Mouse (Mus musculus) liver, embryonic 11.5 days (tissue): ENCODE results near the gene Rora. TPM values are rescaled to one million over a fixed set of nuclear protein-coding genes. Genes with fewer than 3 reads are reported as not detected.

ENCODE experiments used
- ATAC-seq: fragments of 200-750 bp; cut with Nextera tagmentation; replicated peaks from 2 replicates; pipeline ENCODE4 v1.8.0; 2017; ENCODE audit warnings: moderate number of reproducible peaks, mild to moderate bottlenecking, moderate TSS enrichment, moderate library complexity; ENCODE audit not compliant: low FRiP score
- DNase-seq: peaks from one replicate; pipeline ENCODE4 v3.0.0-alpha.2; 2017; ENCODE audit warnings: low spot score
- H3K27ac ChIP-seq: fragments of 300-500 bp; sonication (generic); 2 replicates; pipeline ENCODE4 v1.5.1; 2014; ENCODE audit warnings: mild to moderate bottlenecking, low read depth, low read length, control low read depth
- H3K27me3 ChIP-seq: fragments of 300-500 bp; sonication (generic); replicated peaks from 2 replicates; pipeline ENCODE4 v1.6.1; 2014; ENCODE audit warnings: low read length, mixed read lengths; ENCODE audit not compliant: control insufficient read depth, insufficient read depth
- H3K36me3 ChIP-seq: fragments of 300-500 bp; sonication (generic); 2 replicates; pipeline ENCODE4 v1.6.1; 2014; ENCODE audit warnings: mild to moderate bottlenecking, low read length, moderate library complexity, mixed read lengths; ENCODE audit not compliant: control insufficient read depth, insufficient read depth
- H3K4me1 ChIP-seq: fragments of 300-500 bp; sonication (generic); replicated peaks from 2 replicates; pipeline ENCODE4 v1.6.1; 2014; ENCODE audit warnings: low read length, mixed read lengths; ENCODE audit not compliant: control insufficient read depth, insufficient read depth
- H3K4me2 ChIP-seq: fragments of 300-500 bp; sonication (generic); 2 replicates; pipeline ENCODE4 v1.6.1; 2014; ENCODE audit warnings: mild to moderate bottlenecking, control low read depth, moderate library complexity
- H3K4me3 ChIP-seq: fragments of 300-500 bp; sonication (generic); 2 replicates; pipeline ENCODE4 v1.5.1; 2014; ENCODE audit warnings: low read depth, low read length, control low read depth
- H3K9ac ChIP-seq: fragments of 300-500 bp; sonication (generic); 2 replicates; pipeline ENCODE4 v1.6.1; 2014; ENCODE audit warnings: low read depth, low read length, control low read depth
- H3K9me3 ChIP-seq: fragments of 300-500 bp; sonication (generic); 2 replicates; pipeline ENCODE4 v1.6.1; 2016; ENCODE audit warnings: low read length, inconsistent platforms, mixed read lengths; ENCODE audit not compliant: control insufficient read depth
- WGBS: fragments of 180-500 bp; shearing (Covaris S2); extraction: QIAGEN DNeasy Blood & Tissue Kit; methylation state at CpG from one replicate; pipeline ENCODE4 v1.1.7; 2014; 5-methylcytosine and 5-hydroxymethylcytosine counted together
- polyA plus RNA-seq: library from polyadenylated mRNA; unstranded; fragments of >200 nt; fragmentation: Nextera tagmentation; extraction: Ambion mirVana; gene quantifications from 2 replicates; pipeline ENCODE4 v1.2.1, GENCODE M21; 2014

The Rora gene
- polyA plus RNA-seq, 1 experiment from 2014 or later: 4.3 TPM

DNA sequence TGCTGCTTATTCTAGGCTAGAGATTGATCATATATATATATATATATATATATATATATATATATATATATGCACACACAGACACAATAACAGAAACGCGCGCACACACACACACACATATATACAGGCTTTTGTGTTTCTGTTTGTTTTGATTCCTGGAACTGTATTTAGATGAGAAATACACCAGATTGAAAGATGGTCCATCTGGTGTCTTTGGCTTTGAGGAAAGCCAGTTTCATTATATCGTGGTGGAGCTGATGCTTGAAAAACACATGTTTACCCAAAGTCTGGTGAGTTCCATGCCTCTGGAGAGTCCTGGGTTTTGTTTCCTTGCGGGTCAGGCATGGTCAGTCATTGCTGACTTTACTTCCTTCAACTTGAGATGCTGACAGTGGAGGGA, 169.7 kb downstream of the Rora start:
- DNase-seq (no peak), ATAC-seq (no peak)
- Histone ChIP-seq H3K4me1 (no peaks in the 10 kb centered on the region), H3K27me3 (no peaks in the 10 kb centered on the region), H3K9me3 (no peaks in the 10 kb centered on the region), H3K4me3 (no peak overlapping the region), H3K4me2 (no peak overlapping the region), H3K27ac (no peak overlapping the region), H3K36me3 (no peaks in the 10 kb centered on the region), H3K9ac (no peak overlapping the region)
- WGBS: 95% methylated on average over 5 of the region's 5 CpGs

DNA sequence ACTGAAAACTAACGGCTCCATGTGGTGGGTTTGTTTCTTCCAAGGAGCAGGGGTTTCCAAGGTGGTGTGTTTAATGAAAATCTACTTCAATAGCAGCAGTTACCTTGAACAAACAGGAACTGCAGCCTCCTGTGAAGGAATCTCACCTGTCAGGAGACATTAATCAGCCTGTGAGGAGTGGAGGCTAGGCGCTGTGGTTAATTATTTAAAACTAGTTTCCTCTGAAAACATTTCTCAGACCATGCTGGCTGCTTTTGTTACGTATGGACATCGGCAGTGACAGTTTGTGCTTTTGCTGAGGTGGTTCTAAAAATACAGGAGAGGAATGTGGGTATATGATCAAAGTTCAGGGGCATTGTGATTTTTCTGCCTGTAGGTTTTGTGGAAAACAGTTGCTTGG, 171.5 kb downstream of the Rora start:
- H3K9me3 ChIP-seq: no peaks in the 10 kb centered on the region
- no peaks in the 10 kb centered on the region for H3K36me3 ChIP-seq
- H3K9ac ChIP-seq: no peak overlapping the region
- WGBS: 58% methylated on average over 4 of the region's 4 CpGs
- H3K4me1 ChIP-seq: no peaks in the 10 kb centered on the region
- no peak overlapping the region for H3K4me3 ChIP-seq
- H3K27me3 ChIP-seq: no peaks in the 10 kb centered on the region
- DNase-seq (no peak), ATAC-seq (no peak)
- no peak overlapping the region for H3K4me2 ChIP-seq
- peak overlapping the region; percentile 56; the same call in 1 of the 2 replicates for H3K27ac ChIP-seq

DNA sequence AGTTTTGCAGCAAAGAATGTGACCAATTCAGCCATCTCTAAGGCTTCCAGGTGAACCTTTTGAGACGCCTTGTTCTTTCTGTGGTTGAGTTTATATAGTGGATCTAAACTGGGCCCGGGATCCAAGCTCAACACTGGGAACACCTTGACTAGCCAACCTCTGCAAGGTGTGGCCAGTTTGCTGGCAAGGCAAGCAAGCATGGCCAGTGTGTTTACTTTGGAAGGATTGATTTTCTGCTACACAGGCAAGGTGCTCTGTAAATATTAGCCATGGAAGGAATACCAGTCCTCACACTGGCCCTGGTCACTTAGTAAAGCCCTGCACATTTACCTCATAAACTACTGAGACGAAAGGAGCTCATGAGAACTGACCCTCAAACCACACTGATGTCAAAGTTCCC, 172.3 kb downstream of the Rora start:
- DNase-seq (no peak), ATAC-seq (peak; percentile 51)

DNA sequence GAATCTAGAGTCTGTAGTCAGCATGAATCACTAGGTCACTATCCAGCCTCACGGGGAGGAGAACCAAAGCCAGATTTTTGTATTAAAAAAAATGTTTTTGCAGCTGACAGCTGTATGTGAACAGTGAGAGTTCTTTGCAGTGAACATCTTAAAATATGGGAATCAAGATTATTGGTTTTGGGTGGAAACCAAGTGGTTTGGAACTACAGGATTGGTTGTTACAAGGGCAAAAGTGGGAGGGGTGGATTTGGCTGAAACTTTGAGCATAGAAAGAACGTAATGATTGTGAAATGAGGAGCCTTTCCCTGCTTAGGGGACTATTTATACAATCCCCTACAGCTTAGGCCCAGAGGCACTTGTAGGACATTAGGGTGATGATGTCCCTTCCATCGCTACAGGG, 173.9 kb downstream of the Rora start:
- Histone ChIP-seq H3K36me3 (no peaks in the 10 kb centered on the region), H3K4me1 (no peaks in the 10 kb centered on the region), H3K4me2 (no peak overlapping the region)

More for the DNA sequence above, 172.3 kb downstream of the Rora start:
- H3K4me1 ChIP-seq: no peaks in the 10 kb centered on the region
- peak overlapping the region; percentile 56; the same call in 1 of the 2 replicates for H3K27ac ChIP-seq
- H3K9ac ChIP-seq: no peak overlapping the region
- 64% methylated on average over 3 of the region's 3 CpGs for WGBS
- no peak overlapping the region for H3K4me2 ChIP-seq
- no peaks in the 10 kb centered on the region for H3K9me3 ChIP-seq
- H3K27me3 ChIP-seq: no peaks in the 10 kb centered on the region
- H3K4me3 ChIP-seq: no peak overlapping the region
- H3K36me3 ChIP-seq: no peaks in the 10 kb centered on the region

DNA sequence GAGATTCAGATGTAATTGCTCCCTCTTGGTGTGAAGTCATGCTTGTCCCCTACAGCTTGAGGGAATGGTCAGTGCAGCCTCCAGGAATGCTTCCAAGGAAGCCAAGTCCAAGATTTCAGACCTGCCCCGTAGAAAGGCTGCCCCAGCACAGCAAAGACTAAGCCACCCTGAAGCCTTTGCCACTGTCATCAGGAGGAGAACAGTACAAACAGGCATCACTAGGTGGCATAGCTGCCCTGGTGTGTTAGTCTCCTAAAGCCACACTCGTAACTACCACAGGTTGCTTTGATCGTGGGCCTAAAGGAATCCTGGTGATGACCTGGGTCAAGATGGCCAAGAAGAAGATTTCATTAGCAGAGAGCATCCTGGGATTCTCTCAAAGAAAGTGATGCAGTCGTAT, 176.3 kb downstream of the Rora start:
- Histone ChIP-seq H3K27ac (no peak overlapping the region), H3K36me3 (no peaks in the 10 kb centered on the region), H3K9me3 (no peaks in the 10 kb centered on the region), H3K27me3 (no peaks in the 10 kb centered on the region), H3K9ac (no peak overlapping the region), H3K4me2 (no peak overlapping the region), H3K4me3 (no peak overlapping the region), H3K4me1 (no peaks in the 10 kb centered on the region)
- DNase-seq (no peak), ATAC-seq (no peak)
- WGBS: 69% methylated on average over 4 of the region's 4 CpGs

More for the DNA sequence above, 173.9 kb downstream of the Rora start:
- Histone ChIP-seq H3K27me3 (no peaks in the 10 kb centered on the region), H3K9ac (no peak overlapping the region), H3K27ac (no peak overlapping the region), H3K9me3 (no peaks in the 10 kb centered on the region), H3K4me3 (no peak overlapping the region)
- 80% methylated on average over 3 of the region's 3 CpGs for WGBS
- ATAC-seq (no peak), DNase-seq (no peak)

DNA sequence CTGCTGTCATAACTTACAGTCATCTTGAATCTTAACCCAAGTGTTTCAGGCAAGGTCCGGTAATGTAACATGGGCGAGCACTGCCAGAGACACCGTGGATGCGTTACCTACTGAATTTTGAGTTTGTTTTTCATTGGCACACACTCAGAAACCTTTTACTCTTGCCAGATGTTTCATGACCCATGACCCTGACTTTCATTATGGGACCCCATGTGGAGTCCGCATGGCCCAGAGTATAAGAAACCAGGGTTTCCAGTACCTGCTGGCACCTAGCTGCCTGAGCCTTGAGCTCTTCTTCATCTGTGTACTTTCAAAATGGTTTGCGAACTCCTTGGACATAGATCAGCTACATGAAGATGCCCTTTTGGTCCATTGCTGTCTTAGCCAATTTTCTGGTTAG, 179.7 kb downstream of the Rora start:
- no peaks in the 10 kb centered on the region for H3K9me3 ChIP-seq
- H3K36me3 ChIP-seq: no peaks in the 10 kb centered on the region
- DNase-seq (no peak), ATAC-seq (no peak)
- H3K4me2 ChIP-seq: no peak overlapping the region
- 88% methylated on average over 6 of the region's 6 CpGs for WGBS
- no peak overlapping the region for H3K4me3 ChIP-seq
- H3K27ac ChIP-seq: no peak overlapping the region
- no peaks in the 10 kb centered on the region for H3K4me1 ChIP-seq
- H3K27me3 ChIP-seq: no peaks in the 10 kb centered on the region
- H3K9ac ChIP-seq: no peak overlapping the region

DNA sequence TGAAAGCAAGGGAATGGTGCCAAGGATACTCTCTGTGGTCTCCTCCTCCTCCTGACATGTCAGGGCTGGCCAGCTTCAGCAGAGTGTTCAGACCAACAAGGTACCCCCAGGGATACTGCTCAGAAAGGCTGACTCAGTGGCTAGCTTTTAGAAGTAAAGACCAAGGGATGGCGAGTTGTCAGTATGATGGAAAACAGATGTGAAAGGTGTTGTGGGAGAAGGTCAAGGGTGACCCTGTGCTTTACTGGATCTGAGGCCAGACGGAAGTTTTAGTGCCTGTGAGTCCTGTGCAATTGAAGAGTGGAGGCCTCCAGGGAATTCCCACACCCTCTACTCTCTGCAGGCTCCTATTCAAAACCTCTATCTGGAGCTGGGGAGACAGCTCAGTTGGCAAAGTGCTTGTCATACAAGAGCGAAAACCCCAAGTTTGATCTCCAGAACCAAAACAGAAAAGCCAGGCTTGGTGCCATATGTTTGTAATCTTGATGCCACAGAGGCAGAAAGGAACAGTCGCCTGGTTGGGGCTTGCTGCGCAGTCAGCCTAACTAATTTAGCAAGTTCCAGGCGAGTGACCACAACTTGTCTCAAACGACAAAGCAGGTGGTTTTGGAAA, 181.6 kb downstream of the Rora start:
- Histone ChIP-seq H3K36me3 (no peaks in the 10 kb centered on the region), H3K9me3 (no peaks in the 10 kb centered on the region), H3K4me1 (no peaks in the 10 kb centered on the region), H3K27me3 (no peaks in the 10 kb centered on the region), H3K4me2 (no peak overlapping the region), H3K4me3 (no peak overlapping the region), H3K9ac (no peak overlapping the region), H3K27ac (no peak overlapping the region)
- 68% methylated on average over 7 of the region's 7 CpGs for WGBS
- DNase-seq (no peak), ATAC-seq (no peak)

DNA sequence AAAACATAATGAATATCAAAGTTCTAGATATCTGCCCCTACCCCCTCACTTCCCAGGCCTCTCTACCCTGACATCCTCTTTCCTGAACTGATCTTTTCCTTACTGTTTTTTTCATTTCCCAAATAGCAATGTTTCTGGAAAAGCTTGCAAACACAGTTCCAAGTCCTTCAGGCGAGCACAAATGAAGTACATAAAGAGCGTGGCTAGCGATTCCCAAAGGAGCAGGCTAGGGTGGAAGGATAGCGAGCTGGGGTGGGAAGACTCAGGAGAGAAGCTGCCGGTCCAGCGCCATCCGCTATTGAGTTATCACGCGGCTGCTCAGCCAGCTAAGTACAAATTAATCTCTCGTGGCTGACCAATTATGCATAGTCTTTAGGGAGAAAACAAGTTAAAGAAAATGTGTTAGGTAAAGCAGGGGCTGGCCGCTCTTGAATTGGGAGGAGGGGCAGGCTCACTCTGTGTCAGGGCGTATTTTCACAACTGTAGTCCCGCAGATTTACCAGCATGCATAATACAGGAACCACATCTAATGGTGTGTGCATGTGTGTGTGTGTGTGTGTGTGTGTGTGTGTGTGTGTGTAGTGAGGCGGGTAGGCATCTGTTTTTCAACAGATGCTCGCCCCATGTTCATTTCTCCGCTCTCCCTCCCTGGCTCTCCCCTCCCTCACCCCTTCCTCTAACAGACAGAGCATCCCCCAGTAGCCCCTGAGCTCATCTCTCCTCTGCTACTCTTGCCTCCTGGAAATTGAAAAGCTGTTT, 188.7 kb downstream of the Rora start:
- Histone ChIP-seq H3K4me3 (no peak overlapping the region), H3K4me2 (no peak overlapping the region), H3K9ac (no peak overlapping the region), H3K36me3 (no peaks in the 10 kb centered on the region), H3K4me1 (no peaks in the 10 kb centered on the region), H3K27me3 (no peaks in the 10 kb centered on the region), H3K27ac (no peak overlapping the region), H3K9me3 (no peaks in the 10 kb centered on the region)
- 82% methylated on average over 16 of the region's 16 CpGs for WGBS
- ATAC-seq (no peak), DNase-seq (no peak)

DNA sequence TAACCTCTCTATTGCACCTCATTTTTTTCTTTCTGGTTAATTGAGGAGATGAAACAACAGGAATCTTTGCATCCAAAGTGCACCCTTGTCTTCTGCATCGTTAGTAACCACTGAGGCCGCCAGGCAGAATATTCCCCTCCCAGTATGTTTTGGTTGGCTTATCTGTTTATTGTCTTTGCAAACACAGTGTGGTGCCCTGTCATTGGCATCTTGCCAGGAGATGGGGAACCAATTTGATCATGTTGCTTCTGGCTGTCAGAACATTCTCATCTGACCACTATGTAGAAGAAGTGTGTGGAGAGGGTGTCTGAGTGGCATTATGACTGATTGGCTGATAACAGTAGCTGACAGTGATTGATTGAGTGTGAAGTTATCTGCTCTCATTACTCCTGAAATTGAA, 192.0 kb downstream of the Rora start:
- Histone ChIP-seq H3K36me3 (no peaks in the 10 kb centered on the region), H3K4me1 (no peaks in the 10 kb centered on the region), H3K27ac (no peak overlapping the region), H3K4me2 (no peak overlapping the region), H3K9ac (no peak overlapping the region), H3K4me3 (no peak overlapping the region), H3K9me3 (no peaks in the 10 kb centered on the region), H3K27me3 (no peaks in the 10 kb centered on the region)
- ATAC-seq: no peak
- DNase-seq: no peak
- 68% methylated on average over 2 of the region's 2 CpGs for WGBS
